Mouse (Mus musculus): ENCODE results near the gene Pla2g4e. TPM values are rescaled to one million over a fixed set of nuclear protein-coding genes. Genes with fewer than 3 reads are reported as not detected.

Pla2g4e gene
- total RNA-seq (2021) = 10 to 100 TPM; 39.9 to 42.6 TPM

- peak; percentile 38 to 65 for DNase-seq (ENCODE audit: extremely low spot score in 1 of 2, low spot score in 2 of 2)
- intact Hi-C loops (cut with DNase I) = no loop called here
Observed at GRCm38 (mm10) chr2:120244679-120245420, at the start of gene Pla2g4e. Gene Pla2g4e (minus strand): TSS chr2:120245335.

GRCm38 (mm10) chr2:120291471-120292078 is 46.4 kb upstream of the Pla2g4e start:
- no peak for DNase-seq (ENCODE audit: extremely low spot score in 1 of 2, low spot score in 2 of 2)
- intact Hi-C loops (cut with DNase I) = no loop called here

- DNase-seq (ENCODE audit: extremely low spot score in 1 of 2, low spot score in 2 of 2) = no peak
- intact Hi-C loops (cut with DNase I) = no loop called here
Observed at GRCm38 (mm10) chr2:120288995-120289394, 43.9 kb upstream of the Pla2g4e start, which contains the start of gene Pla2g4d. Gene Pla2g4d (minus strand): TSS chr2:120289197.

GRCm38 (mm10) chr2:120288401-120288800 is 43.3 kb upstream of the Pla2g4e start:
- DNase-seq (ENCODE audit: extremely low spot score in 1 of 2, low spot score in 2 of 2) = no peak
- intact Hi-C loops (cut with DNase I) = no loop called here

- no peak for DNase-seq (ENCODE audit: extremely low spot score in 1 of 2, low spot score in 2 of 2)
- intact Hi-C loops (cut with DNase I) = no loop called here
Observed at GRCm38 (mm10) chr2:120285639-120286038, 40.5 kb upstream of the Pla2g4e start.

- intact Hi-C loops (cut with DNase I) = loop anchor here (5.0 kb wide), 1 partner anchor 112 kb away; no protein-coding TSS in a partner anchor
- DNase-seq (ENCODE audit: extremely low spot score in 1 of 2, low spot score in 2 of 2) = no peak
Observed at GRCm38 (mm10) chr2:120284705-120285104, 39.6 kb upstream of the Pla2g4e start.

- no peak for DNase-seq (ENCODE audit: extremely low spot score in 1 of 2, low spot score in 2 of 2)
- intact Hi-C loops (cut with DNase I) = loop anchor here (5.0 kb wide), 1 partner anchor 112 kb away; no protein-coding TSS in a partner anchor
Observed at GRCm38 (mm10) chr2:120284094-120284493, 39.0 kb upstream of the Pla2g4e start.

GRCm38 (mm10) chr2:120283550-120283949 is 38.4 kb upstream of the Pla2g4e start:
- intact Hi-C loops (cut with DNase I) = loop anchor here (5.0 kb wide), 1 partner anchor 111 kb away; no protein-coding TSS in a partner anchor

GRCm38 (mm10) chr2:120281221-120281620 is 36.1 kb upstream of the Pla2g4e start:
- intact Hi-C loops (cut with DNase I) = loop anchor here (5.0 kb wide), 1 partner anchor 109 kb away; no protein-coding TSS in a partner anchor

More at GRCm38 (mm10) chr2:120283550-120283949, 38.4 kb upstream of the Pla2g4e start:
- DNase-seq (ENCODE audit: extremely low spot score in 1 of 2, low spot score in 2 of 2) = no peak

GRCm38 (mm10) chr2:120279961-120280360 is 34.8 kb upstream of the Pla2g4e start:
- intact Hi-C loops (cut with DNase I) = loop anchor here (5.0 to 10.0 kb wide), 2 partner anchors 108 to 195 kb away; no protein-coding TSS in a partner anchor
- DNase-seq (ENCODE audit: extremely low spot score in 1 of 2, low spot score in 2 of 2) = peak; percentile 36 to 46

More at GRCm38 (mm10) chr2:120281221-120281620, 36.1 kb upstream of the Pla2g4e start:
- DNase-seq (ENCODE audit: extremely low spot score in 1 of 2, low spot score in 2 of 2) = no peak

GRCm38 (mm10) chr2:120276951-120277350 is 31.8 kb upstream of the Pla2g4e start:
- intact Hi-C loops (cut with DNase I) = loop anchor here (10.0 kb wide), 1 partner anchor 192 kb away; no protein-coding TSS in a partner anchor
- DNase-seq (ENCODE audit: extremely low spot score in 1 of 2, low spot score in 2 of 2) = no peak

GRCm38 (mm10) chr2:120268635-120269034 is 23.5 kb upstream of the Pla2g4e start:
- DNase-seq (ENCODE audit: extremely low spot score in 1 of 2, low spot score in 2 of 2) = peak in 1 of 2 experiments; percentile 49
- intact Hi-C loops (cut with DNase I) = no loop called here

GRCm38 (mm10) chr2:120265523-120265922 is 20.4 kb upstream of the Pla2g4e start:
- no peak for DNase-seq (ENCODE audit: extremely low spot score in 1 of 2, low spot score in 2 of 2)
- intact Hi-C loops (cut with DNase I) = no loop called here

GRCm38 (mm10) chr2:120264858-120265257 is 19.7 kb upstream of the Pla2g4e start:
- intact Hi-C loops (cut with DNase I) = no loop called here
- no peak for DNase-seq (ENCODE audit: extremely low spot score in 1 of 2, low spot score in 2 of 2)

GRCm38 (mm10) chr2:120262876-120263275 is 17.7 kb upstream of the Pla2g4e start:
- DNase-seq (ENCODE audit: extremely low spot score in 1 of 2, low spot score in 2 of 2) = no peak
- intact Hi-C loops (cut with DNase I) = no loop called here

GRCm38 (mm10) chr2:120261346-120261745 is 16.2 kb upstream of the Pla2g4e start:
- intact Hi-C loops (cut with DNase I) = no loop called here

GRCm38 (mm10) chr2:120256259-120256658 is 11.1 kb upstream of the Pla2g4e start:
- no peak for DNase-seq (ENCODE audit: extremely low spot score in 1 of 2, low spot score in 2 of 2)
- intact Hi-C loops (cut with DNase I) = no loop called here

More at GRCm38 (mm10) chr2:120261346-120261745, 16.2 kb upstream of the Pla2g4e start:
- DNase-seq (ENCODE audit: extremely low spot score in 1 of 2, low spot score in 2 of 2) = no peak

- intact Hi-C loops (cut with DNase I) = no loop called here
- no peak for DNase-seq (ENCODE audit: extremely low spot score in 1 of 2, low spot score in 2 of 2)
Observed at GRCm38 (mm10) chr2:120252644-120253043, 7.5 kb upstream of the Pla2g4e start.

GRCm38 (mm10) chr2:120245421-120246016 is 384 bp upstream of the Pla2g4e start:
- DNase-seq (ENCODE audit: extremely low spot score in 1 of 2, low spot score in 2 of 2) = no peak
- intact Hi-C loops (cut with DNase I) = no loop called here

All from left cerebral cortex, postnatal 10 days (tissue).